Mouse (Mus musculus): Measurements from ENCODE around the gene Cdsn. TPM values are rescaled to one million over a fixed set of nuclear protein-coding genes. Genes with fewer than 3 reads are reported as not detected.
A peak's percentile ranks its signal among the peaks of the same experiment; 100 is the strongest.

Gene Cdsn
- total and polyA plus RNA-seq, 3 experiments, result 0.27 to 1.1 (median 0.29) TPM

GRCm38 (mm10) chr17:35526644-35527043, 25.3 kb upstream of the Cdsn start:
- 64% methylated on average over 8 of the region's 8 CpGs for WGBS
- Histone ChIP-seq H3K4me3 (no peak overlapping the region), H3K79me2 (replicated peaks; ENCODE audit: control insufficient read depth, insufficient read depth, low read length) (no peaks in the 10 kb centered on the region), H3K9ac (ENCODE audit: low read depth, low read length) (no peak overlapping the region), H3K27ac (no peak overlapping the region), H3K36me3 (ENCODE audit: control insufficient read depth, insufficient read depth, low read length) (no peaks in the 10 kb centered on the region), H3K4me1 (ENCODE audit: control insufficient read depth, insufficient read depth, low read length) (no peaks in the 10 kb centered on the region), H3K27me3 (ENCODE audit: control insufficient read depth, insufficient read depth, low read length) (no peaks in the 10 kb centered on the region)
- DNase-seq, result no peak
- no peak for TF ChIP-seq EP300 (IDR thresholded peaks at IDR 0.05; ENCODE audit: insufficient read depth, low read depth, low read length)
- no peak for TF ChIP-seq CTCF (IDR thresholded peaks at IDR 0.05)
- no peak for TF ChIP-seq POLR2A (IDR thresholded peaks at IDR 0.05; ENCODE audit: insufficient read depth, low read depth, low read length)
- intact Hi-C loops (cut with DNase I), result no loop called here

DNA sequence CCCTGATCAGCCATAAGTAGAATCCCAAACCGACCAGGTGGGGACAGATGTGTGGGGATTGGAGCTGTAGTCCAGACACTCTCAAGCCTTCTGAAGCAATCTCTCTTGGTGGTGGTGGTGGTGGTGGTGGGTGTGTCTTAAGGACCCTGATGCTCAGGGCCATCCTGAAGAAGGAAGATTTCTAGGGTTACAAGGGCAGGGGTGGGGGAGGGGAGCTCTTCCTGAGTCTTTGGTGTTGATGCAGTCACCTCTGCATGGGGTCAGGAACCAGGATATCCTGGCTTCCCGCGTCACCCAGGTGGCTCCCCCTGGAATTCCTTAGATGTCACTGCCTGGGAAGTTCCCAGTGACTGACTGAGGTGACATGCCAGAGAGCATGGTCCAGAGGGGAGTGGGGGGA, 19.6 kb upstream of the Cdsn start:
- no peaks in the 10 kb centered on the region for H3K4me1 ChIP-seq (ENCODE audit: control insufficient read depth, insufficient read depth, low read length)
- H3K4me3 ChIP-seq, result no peak overlapping the region
- intact Hi-C loops (cut with DNase I), result no loop called here
- TF ChIP-seq CTCF (IDR thresholded peaks at IDR 0.05) (no peak), EP300 (IDR thresholded peaks at IDR 0.05; ENCODE audit: insufficient read depth, low read depth, low read length) (no peak), POLR2A (IDR thresholded peaks at IDR 0.05; ENCODE audit: insufficient read depth, low read depth, low read length) (no peak)
- WGBS, result 7% methylated on average over 3 of the region's 3 CpGs
- H3K27me3 ChIP-seq (ENCODE audit: control insufficient read depth, insufficient read depth, low read length), result no peaks in the 10 kb centered on the region
- DNase-seq, result no peak
- no peaks in the 10 kb centered on the region for H3K36me3 ChIP-seq (ENCODE audit: control insufficient read depth, insufficient read depth, low read length)
- H3K79me2 ChIP-seq (replicated peaks; ENCODE audit: control insufficient read depth, insufficient read depth, low read length), result no peaks in the 10 kb centered on the region
- no peak overlapping the region for H3K27ac ChIP-seq
- H3K9ac ChIP-seq (ENCODE audit: low read depth, low read length), result no peak overlapping the region

DNA sequence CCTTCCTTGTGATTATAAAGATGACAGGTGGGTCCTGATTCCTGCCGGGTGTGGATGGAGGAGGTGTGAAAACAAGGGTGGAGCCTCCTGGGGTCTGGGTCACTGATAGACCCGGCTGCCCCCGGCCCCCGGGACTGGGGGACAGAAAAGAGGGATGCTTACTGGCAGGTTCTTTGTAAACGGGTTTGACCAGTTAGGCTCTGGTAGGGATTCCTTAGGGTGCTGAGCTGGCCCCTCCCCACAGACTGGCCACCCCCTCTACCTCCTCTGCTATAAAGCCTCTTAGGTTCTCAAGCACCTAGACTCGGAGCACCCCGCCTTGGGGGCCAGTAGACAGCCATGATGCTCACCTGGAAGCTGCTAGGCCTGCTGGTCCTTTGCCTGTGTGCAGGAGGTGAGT, 19.0 kb upstream of the Cdsn start, which contains the start of gene Psors1c2:
Gene Psors1c2, plus strand, starts transcription at position 301 of the 400 bp plus-strand sequence.
- no peak within 1 kb of the TSS for H3K9ac ChIP-seq (ENCODE audit: low read depth, low read length)
- H3K27me3 ChIP-seq (ENCODE audit: control insufficient read depth, insufficient read depth, low read length), result no peaks in the 10 kb centered on the region
- no peak within 1 kb of the TSS for H3K27ac ChIP-seq
- H3K4me3 ChIP-seq, result no peak within 1 kb of the TSS
- 22% methylated on average over 7 of the region's 7 CpGs for WGBS
- TF ChIP-seq EP300 (IDR thresholded peaks at IDR 0.05; ENCODE audit: insufficient read depth, low read depth, low read length), result no peak
- no peak for TF ChIP-seq CTCF (IDR thresholded peaks at IDR 0.05)
- no peak for TF ChIP-seq POLR2A (IDR thresholded peaks at IDR 0.05; ENCODE audit: insufficient read depth, low read depth, low read length)
- no peaks in the 10 kb centered on the region for H3K4me1 ChIP-seq (ENCODE audit: control insufficient read depth, insufficient read depth, low read length)
- DNase-seq, result no peak
- intact Hi-C loops (cut with DNase I), result no loop called here
- no peaks in the 10 kb centered on the region for H3K36me3 ChIP-seq (ENCODE audit: control insufficient read depth, insufficient read depth, low read length)
- no peaks in the 10 kb centered on the region for H3K79me2 ChIP-seq (replicated peaks; ENCODE audit: control insufficient read depth, insufficient read depth, low read length)

GRCm38 (mm10) chr17:35534343-35534742, 17.6 kb upstream of the Cdsn start:
- Histone ChIP-seq H3K27me3 (ENCODE audit: control insufficient read depth, insufficient read depth, low read length) (no peaks in the 10 kb centered on the region), H3K36me3 (ENCODE audit: control insufficient read depth, insufficient read depth, low read length) (no peaks in the 10 kb centered on the region), H3K9ac (ENCODE audit: low read depth, low read length) (no peak overlapping the region), H3K4me3 (peak overlapping the region; percentile 26; the same call in 1 of the 2 replicates), H3K27ac (no peak overlapping the region), H3K79me2 (replicated peaks; ENCODE audit: control insufficient read depth, insufficient read depth, low read length) (no peaks in the 10 kb centered on the region), H3K4me1 (ENCODE audit: control insufficient read depth, insufficient read depth, low read length) (no peaks in the 10 kb centered on the region)
- intact Hi-C loops (cut with DNase I), result loop anchor here (2.0 kb wide), 1 partner anchor 50 kb away; no protein-coding TSS in a partner anchor
- TF ChIP-seq POLR2A (IDR thresholded peaks at IDR 0.05; ENCODE audit: insufficient read depth, low read depth, low read length), result no peak
- peak; percentile 92 for TF ChIP-seq CTCF (IDR thresholded peaks at IDR 0.05)
- peak; percentile 64 to 73 for DNase-seq
- WGBS, result 4% methylated on average over 6 of the region's 6 CpGs

DNA sequence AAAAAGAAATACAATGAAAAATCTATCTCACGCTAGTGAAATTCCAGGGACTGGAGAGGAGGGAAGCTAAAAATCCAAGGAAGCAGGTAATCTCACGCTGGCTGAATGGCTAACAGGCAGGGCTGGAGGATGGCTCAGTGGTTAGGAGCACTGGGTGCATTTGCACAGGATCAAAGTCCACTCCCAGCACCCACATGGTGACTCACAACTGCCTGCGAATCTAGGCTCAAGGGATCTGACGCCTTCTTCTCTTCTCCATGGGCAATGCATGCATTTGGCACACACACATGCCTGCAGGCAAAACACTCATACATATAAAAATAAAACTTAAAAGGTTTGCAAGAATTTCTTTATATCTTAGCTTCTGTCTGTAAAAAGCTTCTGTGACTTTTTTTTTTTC, 14.5 kb upstream of the Cdsn start:
- WGBS, result 83% methylated on average over 4 of the region's 4 CpGs
- Histone ChIP-seq H3K9ac (ENCODE audit: low read depth, low read length) (no peak overlapping the region), H3K36me3 (ENCODE audit: control insufficient read depth, insufficient read depth, low read length) (no peaks in the 10 kb centered on the region), H3K27me3 (ENCODE audit: control insufficient read depth, insufficient read depth, low read length) (no peaks in the 10 kb centered on the region), H3K27ac (no peak overlapping the region), H3K79me2 (replicated peaks; ENCODE audit: control insufficient read depth, insufficient read depth, low read length) (no peaks in the 10 kb centered on the region), H3K4me1 (ENCODE audit: control insufficient read depth, insufficient read depth, low read length) (no peaks in the 10 kb centered on the region), H3K4me3 (no peak overlapping the region)
- intact Hi-C loops (cut with DNase I), result no loop called here
- no peak for DNase-seq
- no peak for TF ChIP-seq POLR2A (IDR thresholded peaks at IDR 0.05; ENCODE audit: insufficient read depth, low read depth, low read length)
- no peak for TF ChIP-seq EP300 (IDR thresholded peaks at IDR 0.05; ENCODE audit: insufficient read depth, low read depth, low read length)
- TF ChIP-seq CTCF (IDR thresholded peaks at IDR 0.05), result no peak

DNA sequence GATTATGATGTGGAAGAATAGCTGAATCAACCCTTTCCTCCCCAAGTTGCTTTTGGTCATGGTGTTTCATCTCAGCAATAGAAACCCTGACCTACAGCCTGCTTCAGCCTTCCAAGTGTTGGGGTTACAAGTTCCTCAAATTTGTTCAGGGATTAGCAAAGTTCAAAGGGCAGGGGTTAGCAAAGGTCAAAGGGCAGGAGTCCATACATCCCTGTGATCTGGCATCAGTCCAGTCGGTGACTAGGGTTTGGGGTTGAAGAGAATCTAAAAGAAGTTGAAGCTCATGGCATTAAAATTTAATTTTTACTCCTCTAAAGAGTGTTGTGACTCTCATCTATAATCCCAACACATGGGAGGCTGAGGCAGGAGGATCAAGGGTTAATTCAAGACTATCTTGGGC, 13.5 kb upstream of the Cdsn start:
- intact Hi-C loops (cut with DNase I), result no loop called here
- no peaks in the 10 kb centered on the region for H3K4me1 ChIP-seq (ENCODE audit: control insufficient read depth, insufficient read depth, low read length)
- no peak overlapping the region for H3K27ac ChIP-seq
- no peaks in the 10 kb centered on the region for H3K36me3 ChIP-seq (ENCODE audit: control insufficient read depth, insufficient read depth, low read length)
- 67% methylated on average over 1 of the region's 1 CpGs for WGBS
- TF ChIP-seq POLR2A (IDR thresholded peaks at IDR 0.05; ENCODE audit: insufficient read depth, low read depth, low read length) (no peak), EP300 (IDR thresholded peaks at IDR 0.05; ENCODE audit: insufficient read depth, low read depth, low read length) (no peak), CTCF (IDR thresholded peaks at IDR 0.05) (no peak)
- no peaks in the 10 kb centered on the region for H3K79me2 ChIP-seq (replicated peaks; ENCODE audit: control insufficient read depth, insufficient read depth, low read length)
- no peak for DNase-seq
- H3K4me3 ChIP-seq, result no peak overlapping the region
- no peak overlapping the region for H3K9ac ChIP-seq (ENCODE audit: low read depth, low read length)
- no peaks in the 10 kb centered on the region for H3K27me3 ChIP-seq (ENCODE audit: control insufficient read depth, insufficient read depth, low read length)

Measured in heart, adult 2 months (tissue).